ENCODE assay signal across 8 mouse cellular contexts in genomic region chr5:27791303-27792172, GRCm38 (mm10). TPM values are rescaled to one million over a fixed set of nuclear protein-coding genes. Genes with fewer than 3 reads are reported as not detected.
A peak's percentile ranks its signal among the peaks of the same experiment; 100 is the strongest.
DNase-seq lines count a peak whose midpoint lies in the region; ATAC-seq and TF ChIP-seq lines count a peak whose summit lies in the region.

Gene Paxip1 (minus strand): TSS chr5:27791691.

- H3K9me3 ChIP-seq in MEL (replicated peaks; ENCODE audit: insufficient read depth, low read length), result no peaks in the 10 kb centered on the region
- H3K9me3 ChIP-seq in forebrain, postnatal 0 days (ENCODE audit: low read length), result no peaks in the 10 kb centered on the region
- H3K9me3 ChIP-seq in lung, embryonic 15.5 days, result no peaks in the 10 kb centered on the region

- peaks cover 20 to 23% of the 10 kb centered on the region in 2 experiments for H3K36me3 ChIP-seq in MEL (ENCODE audit: control insufficient read depth in 1 of 2, insufficient read depth in 2 of 2, low read length in 2 of 2)
- peaks cover 13% of the 10 kb centered on the region for H3K36me3 ChIP-seq in forebrain, postnatal 0 days (ENCODE audit: insufficient read depth)
- H3K36me3 ChIP-seq in lung, embryonic 15.5 days, result peaks cover 25% of the 10 kb centered on the region

- WGBS in cerebellum, adult 2 months, result under 1% methylated on average over 72 of the region's 73 CpGs
- 2% methylated on average over 65 of the region's 73 CpGs for WGBS in forebrain, postnatal 0 days
- under 1% methylated on average over 58 of the region's 73 CpGs for WGBS in lung, embryonic 15.5 days

- H3K27ac ChIP-seq in MEL (ENCODE audit: control insufficient read depth, low read depth, low read length), result peak within 1 kb of the TSS; percentile 90
- peak within 1 kb of the TSS; percentile 100 for H3K27ac ChIP-seq in cerebellum, adult 2 months (ENCODE audit: insufficient read depth, low read length)
- H3K27ac ChIP-seq in forebrain, postnatal 0 days (ENCODE audit: low read depth, low read length), result peak within 1 kb of the TSS; percentile 90
- peak within 1 kb of the TSS; percentile 95 for H3K27ac ChIP-seq in lung, embryonic 15.5 days

- TF ChIP-seq POLR2A in MEL (IDR thresholded peaks at IDR 0.05; ENCODE audit: control insufficient read depth in 1 of 2, insufficient read depth in 1 of 2, low read depth in 1 of 2, low read length in 2 of 2, poor library complexity in 1 of 2), result peak; percentile 99 to 100
- peak; percentile 100 for TF ChIP-seq POLR2A in cerebellum, adult 2 months (IDR thresholded peaks at IDR 0.05; ENCODE audit: borderline replicate concordance, insufficient read depth, low read length)

- DNase-seq in MEL (ENCODE audit: low read depth, low spot score), result peak; percentile 98
- DNase-seq in cerebellum, adult 2 months, result peak; percentile 95 to 99
- DNase-seq in forebrain, postnatal 0 days, result peak; percentile 99
- DNase-seq in heart, postnatal 4 days, result peak; percentile 98
- DNase-seq in layer of hippocampus, adult 8-10 months (ENCODE audit: low spot score in 2 of 2), result peak; percentile 92 to 97
- peak; percentile 92 for DNase-seq in ovary, adult 18-20 months (ENCODE audit: low spot score)
- DNase-seq in thymus, postnatal 0 days (ENCODE audit: low spot score), result peak; percentile 96

- TF ChIP-seq CTCF in MEL (IDR thresholded peaks at IDR 0.05 in 2 of 3, conservative IDR thresholded peaks at IDR 0.05 in 1 of 3; ENCODE audit: control insufficient read depth in 1 of 3, insufficient read depth in 1 of 3, low read depth in 2 of 3, low read length in 3 of 3, poor library complexity in 1 of 3, severe bottlenecking in 1 of 3), result no peak
- TF ChIP-seq CTCF in cerebellum, adult 2 months (IDR thresholded peaks at IDR 0.05; ENCODE audit: borderline replicate concordance, insufficient read depth, low read depth, low read length), result no peak
- TF ChIP-seq CTCF in forebrain, postnatal 0 days (IDR thresholded peaks at IDR 0.05; ENCODE audit: low read depth), result peak; percentile 36

- H3K4me1 ChIP-seq in MEL (ENCODE audit: control insufficient read depth in 1 of 2, insufficient read depth in 2 of 2, low read length in 2 of 2), result peaks cover 2 to 21% of the 10 kb centered on the region in 2 experiments; a peak in 2 of 4 replicates
- H3K4me1 ChIP-seq in cerebellum, adult 2 months (ENCODE audit: control insufficient read depth, insufficient read depth, low read length), result peaks cover 5% of the 10 kb centered on the region
- peaks cover 10% of the 10 kb centered on the region for H3K4me1 ChIP-seq in forebrain, postnatal 0 days (ENCODE audit: insufficient read depth)
- H3K4me1 ChIP-seq in lung, embryonic 15.5 days, result peaks cover 24% of the 10 kb centered on the region

- H3K4me2 ChIP-seq in forebrain, postnatal 0 days (ENCODE audit: low read depth), result peak within 1 kb of the TSS; percentile 67
- peak within 1 kb of the TSS; percentile 75 for H3K4me2 ChIP-seq in lung, embryonic 15.5 days

- no peak for TF ChIP-seq RAD21 in MEL (IDR thresholded peaks at IDR 0.05; ENCODE audit: low read depth, low read length)

- H3K27me3 ChIP-seq in MEL (ENCODE audit: control insufficient read depth in 1 of 2, insufficient read depth in 2 of 2, low read length in 2 of 2), result 0 out of 4 replicates have a peak, but pooled peaks cover 0 to 1% of the 10 kb centered on the region in 2 experiments
- H3K27me3 ChIP-seq in cerebellum, adult 2 months (ENCODE audit: control insufficient read depth, insufficient read depth, low read length), result no peaks in the 10 kb centered on the region
- H3K27me3 ChIP-seq in forebrain, postnatal 0 days (ENCODE audit: insufficient read depth, low read length), result no peaks in the 10 kb centered on the region
- H3K27me3 ChIP-seq in lung, embryonic 15.5 days, result no peaks in the 10 kb centered on the region

- TF ChIP-seq EP300 in MEL (IDR thresholded peaks at IDR 0.05; ENCODE audit: low read depth in 1 of 2, low read length in 2 of 2), result no peak

- H3K9ac ChIP-seq in MEL (ENCODE audit: control insufficient read depth, low read depth, low read length, poor library complexity, severe bottlenecking), result peak within 1 kb of the TSS; percentile 91
- peak within 1 kb of the TSS; percentile 83 for H3K9ac ChIP-seq in forebrain, postnatal 0 days
- peak within 1 kb of the TSS; percentile 83 for H3K9ac ChIP-seq in lung, embryonic 15.5 days

- peak within 1 kb of the TSS; percentile 72 to 90 for H3K4me3 ChIP-seq in MEL (ENCODE audit: control insufficient read depth in 1 of 2, insufficient read depth in 1 of 2, low read depth in 2 of 2, low read length in 2 of 2)
- peak within 1 kb of the TSS; percentile 97 for H3K4me3 ChIP-seq in cerebellum, adult 2 months (replicated peaks; ENCODE audit: insufficient read depth, low read depth, low read length)
- peak within 1 kb of the TSS; percentile 85 for H3K4me3 ChIP-seq in forebrain, postnatal 0 days (ENCODE audit: low read depth, low read length)
- H3K4me3 ChIP-seq in lung, embryonic 15.5 days, result peak within 1 kb of the TSS; percentile 90

- peaks cover 34% of the 10 kb centered on the region for H3K79me2 ChIP-seq in MEL (ENCODE audit: control insufficient read depth, insufficient read depth, low read length, poor library complexity)

- ATAC-seq in forebrain, postnatal 0 days, result peak; percentile 96
- ATAC-seq in lung, embryonic 15.5 days (ENCODE audit: borderline replicate concordance, extremely low read depth, low FRiP score, low TSS enrichment), result peak; percentile 96

TF ChIP-seq in MEL, 35 proteins besides CTCF, POLR2A, EP300 and RAD21 (continues in another document):
- TF ChIP-seq UBTF (IDR thresholded peaks at IDR 0.05; ENCODE audit: borderline replicate concordance, insufficient read depth, low read depth, low read length) (no peak), SMC3 (IDR thresholded peaks at IDR 0.05; ENCODE audit: low read depth, low read length) (peak; percentile 19; the same call in 1 of the 2 replicates), MAFK (IDR thresholded peaks at IDR 0.05; ENCODE audit: borderline replicate concordance, low read depth, low read length) (no peak), ZNF384 (IDR thresholded peaks at IDR 0.05; ENCODE audit: low read depth, low read length) (no peak), JUND (IDR thresholded peaks at IDR 0.05; ENCODE audit: low read depth, low read length) (no peak), TCF12 (IDR thresholded peaks at IDR 0.05; ENCODE audit: low read depth, low read length) (peak; percentile 66), CHD2 (IDR thresholded peaks at IDR 0.05; ENCODE audit: low read length) (no peak), CHD1 (IDR thresholded peaks at IDR 0.05; ENCODE audit: low read depth, low read length) (peak; percentile 99), ZMIZ1 (IDR thresholded peaks at IDR 0.05; ENCODE audit: low read depth, low read length) (peak; percentile 98), RCOR1 (IDR thresholded peaks at IDR 0.05; ENCODE audit: low read depth, low read length) (no peak), GABPA (IDR thresholded peaks at IDR 0.05; ENCODE audit: low read depth, low read length) (no peak), NRF1 (IDR thresholded peaks at IDR 0.05; ENCODE audit: insufficient read depth, low read depth, low read length, poor library complexity, severe bottlenecking) (peak; percentile 83), MYC (IDR thresholded peaks at IDR 0.05; ENCODE audit: low read depth, low read length) (peak; percentile 96), BHLHE40 (IDR thresholded peaks at IDR 0.05; ENCODE audit: borderline replicate concordance, low read depth, low read length) (peak; percentile 23; the same call in 1 of the 2 replicates), KAT2A (conservative IDR thresholded peaks at IDR 0.05; ENCODE audit: low read depth, low read length) (no peak; the same call in 1 of the 2 replicates), NELFE (IDR thresholded peaks at IDR 0.05; ENCODE audit: low read depth, low read length) (peak; percentile 100), GATA1 (IDR thresholded peaks at IDR 0.05; ENCODE audit: low read depth, low read length) (no peak), E2F4 (IDR thresholded peaks at IDR 0.05; ENCODE audit: borderline replicate concordance, low read depth, low read length) (peak; percentile 83; the same call in 1 of the 2 replicates), ELF1 (IDR thresholded peaks at IDR 0.05; ENCODE audit: low read depth, low read length) (peak; percentile 70), HCFC1 (IDR thresholded peaks at IDR 0.05; ENCODE audit: low read depth, low read length) (peak; percentile 87), ETS1 (IDR thresholded peaks at IDR 0.05; ENCODE audit: low read depth, low read length) (peak; percentile 32; the same call in 1 of the 2 replicates), MAZ (IDR thresholded peaks at IDR 0.05; ENCODE audit: low read depth, low read length) (peak; percentile 43; the same call in 1 of the 2 replicates), MEF2A (IDR thresholded peaks at IDR 0.05; ENCODE audit: extremely low read depth, insufficient replicate concordance, low read depth, low read length, poor library complexity, severe bottlenecking) (no peak), MXI1 (IDR thresholded peaks at IDR 0.05; ENCODE audit: low read depth, low read length) (peak; percentile 99; the same call in 1 of the 2 replicates), SIN3A (IDR thresholded peaks at IDR 0.05; ENCODE audit: low read length) (peak; percentile 97), MYB (IDR thresholded peaks at IDR 0.05; ENCODE audit: low read depth, low read length) (no peak), ZC3H11A (IDR thresholded peaks at IDR 0.05; ENCODE audit: low read depth, low read length) (no peak), POLR2AphosphoS5 (IDR thresholded peaks at IDR 0.05; ENCODE audit: borderline replicate concordance, low read depth, low read length) (peak; percentile 92; the same call in 1 of the 2 replicates), USF1 (IDR thresholded peaks at IDR 0.05; ENCODE audit: low read depth, low read length) (peak; percentile 77), USF2 (IDR thresholded peaks at IDR 0.05; ENCODE audit: borderline replicate concordance in 1 of 2, insufficient read depth in 1 of 2, low read depth in 1 of 2, low read length in 2 of 2) (no peak; a peak in 1 of 4 replicates)

RNA-seq across cellular contexts. Expression of gene Paxip1, which starts in this region (rescaled TPM):
- total RNA-seq in MEL (2012; rRNA removed), result 52.1 and 59.2 TPM in 2 replicates
- polyA plus RNA-seq in MEL (2012; ENCODE audit: insufficient read depth in 1 of 2, insufficient read length in 2 of 2, low read depth in 1 of 2, low replicate concordance in 2 of 2, missing spikeins in 1 of 2), result 100 to 1,000 TPM; 151 to 480 TPM
- 32.1 and 34.3 TPM in 2 replicates for polyA plus RNA-seq in cerebellum, adult 2 months (2012; rRNA removed)
- 24.8 and 28.1 TPM in 2 replicates for total RNA-seq in forebrain, postnatal 0 days (2014; rRNA removed)
- 19.4 and 21.3 TPM in 2 replicates for polyA plus RNA-seq in forebrain, postnatal 0 days (2015; fragmentation: Nextera tagmentation; extraction: Ambion mirVana)
- 10 to 100 TPM; 30.4 to 31.7 TPM for total RNA-seq in heart, postnatal 4 days (2021)
- total RNA-seq in layer of hippocampus, adult 8-10 months (2022), result 10 to 100 TPM; 43.9 to 48.1 (median 46.5) TPM
- polyA plus RNA-seq in lung, embryonic 15.5 days (2015; fragmentation: Nextera tagmentation; extraction: Ambion mirVana), result 32.2 and 36.0 TPM in 2 replicates
- 20.4 and 23.4 TPM in 2 replicates for polyA plus RNA-seq in thymus, postnatal 0 days (2015; fragmentation: Nextera tagmentation; extraction: Ambion mirVana)

Comparison
In these comparisons a context has a peak if more than half of its experiments do, and no peak if none do; other contexts are left out.
1. Peak in every context shown above with its lines: DNase-seq, ATAC-seq, H3K4me3 ChIP-seq and H3K27ac ChIP-seq.